Comparison of ENCODE assay signal across 16 mouse cellular contexts in the genomic region with DNA sequence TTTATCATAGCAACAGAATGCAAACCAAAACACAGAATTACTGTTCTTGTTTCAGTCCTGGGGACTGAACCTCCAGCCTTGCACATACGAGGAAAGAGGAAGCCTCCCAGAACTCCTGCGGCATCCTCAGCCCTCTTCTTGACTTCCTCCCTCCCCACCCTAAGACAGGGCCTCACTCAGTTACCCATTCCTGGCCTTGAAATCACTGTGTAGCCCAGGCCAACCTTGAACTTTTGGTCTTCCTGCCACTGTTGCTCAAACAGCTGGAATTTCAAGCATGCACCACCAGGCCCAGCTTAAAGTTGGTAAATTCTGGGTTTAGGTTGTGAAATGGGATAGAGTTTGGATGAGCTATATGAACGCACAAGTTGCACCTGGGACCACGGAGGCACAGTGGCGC. TPM values are rescaled to one million over a fixed set of nuclear protein-coding genes. Genes with fewer than 3 reads are reported as not detected.
"Had no signal": no experiment of that assay in that cellular context is flagged by ENCODE, and none has a peak within 500 bp of the region (broad histone marks: within the 10 kb centered on the region; RNA-seq: fewer than 3 reads in every experiment).

No protein-coding gene starts in this region.

- H3K9ac ChIP-seq: kidney, embryonic 15.5 days; limb, embryonic 13.5 days; liver, embryonic 15.5 days; lung, embryonic 14.5 days; midbrain, embryonic 13.5 days; neural tube, embryonic 15.5 days had no signal

- H3K4me1 ChIP-seq: kidney, embryonic 15.5 days; limb, embryonic 13.5 days; midbrain, embryonic 13.5 days; neural tube, embryonic 15.5 days had no signal

- H3K27me3 ChIP-seq: kidney, embryonic 15.5 days; limb, embryonic 13.5 days; liver, embryonic 15.5 days; midbrain, embryonic 13.5 days; neural tube, embryonic 15.5 days had no signal

- H3K27ac ChIP-seq: kidney, embryonic 15.5 days; limb, embryonic 13.5 days; liver, embryonic 15.5 days; midbrain, embryonic 13.5 days; neural tube, embryonic 15.5 days had no signal

- H3K4me2 ChIP-seq: kidney, embryonic 15.5 days; limb, embryonic 13.5 days; liver, embryonic 11.5 days; liver, embryonic 15.5 days; lung, embryonic 14.5 days; midbrain, embryonic 13.5 days; neural tube, embryonic 15.5 days had no signal

- H3K36me3 ChIP-seq: kidney, embryonic 15.5 days; limb, embryonic 13.5 days; midbrain, embryonic 13.5 days; neural tube, embryonic 15.5 days had no signal

- DNase-seq: kidney, adult 11 months; kidney, postnatal 14 days; left cerebral cortex, postnatal 4 days; lung, embryonic 14.5 days; lung, postnatal 10 days; right cerebral cortex, adult 18-20 months; right cerebral cortex, postnatal 25 days; thymus, adult 18-20 months; thymus, postnatal 25 days had no signal

- H3K4me3 ChIP-seq: kidney, embryonic 15.5 days; limb, embryonic 13.5 days; liver, embryonic 15.5 days; midbrain, embryonic 13.5 days; myocyte; neural tube, embryonic 15.5 days had no signal

- H3K9me3 ChIP-seq: kidney, embryonic 15.5 days; limb, embryonic 13.5 days; liver, embryonic 15.5 days; midbrain, embryonic 13.5 days; neural tube, embryonic 15.5 days had no signal

- ATAC-seq: midbrain, embryonic 13.5 days had no signal

RNA-seq across cellular contexts. Expression of gene Pik3ap1, which starts 10.2 kb away (rescaled TPM):
- polyA plus RNA-seq: myocyte had no signal
